Mouse (Mus musculus) spleen, adult 2 months (tissue): Measurements from ENCODE around the gene Ndc1. TPM values are rescaled to one million over a fixed set of nuclear protein-coding genes. Genes with fewer than 3 reads are reported as not detected.

Experiments
- DNase-seq, 2 experiments: peaks; one replicate each; pipeline versions ENCODE4 v3.0.0 to v3.0.0-alpha.2; 2012 to 2021; ENCODE audit warnings: low spot score in 2 of 2, low read depth in 1 of 2
- H3K27ac ChIP-seq: fragments of 200-500 bp; 2 replicates; pipeline ENCODE4 v1.5.1; 2012; ENCODE audit warnings: low read length, inconsistent platforms; ENCODE audit not compliant: insufficient read depth
- H3K27me3 ChIP-seq: fragments of 200-500 bp; 2 replicates; pipeline ENCODE4 v1.6.1; 2012; ENCODE audit warnings: mild to moderate bottlenecking, moderate library complexity, low read length, inconsistent platforms; ENCODE audit not compliant: control insufficient read depth, insufficient read depth
- H3K36me3 ChIP-seq: fragments of 200-500 bp; 2 replicates; pipeline ENCODE4 v1.6.1; 2012; ENCODE audit warnings: mild to moderate bottlenecking, low read length, inconsistent platforms; ENCODE audit not compliant: control insufficient read depth, insufficient read depth
- H3K4me1 ChIP-seq: fragments of 200-500 bp; 2 replicates; pipeline ENCODE4 v1.6.1; 2011; ENCODE audit warnings: inconsistent platforms; ENCODE audit not compliant: control insufficient read depth, insufficient read depth, insufficient read length
- H3K4me3 ChIP-seq: fragments of 200-500 bp; 2 replicates; pipeline ENCODE4 v1.5.1; 2011; ENCODE audit warnings: mild to moderate bottlenecking, inconsistent platforms; ENCODE audit not compliant: insufficient read depth, insufficient read length; ENCODE audit errors: extremely low read depth
- CTCF ChIP-seq: fragments of 200-500 bp; IDR thresholded peaks from 2 replicates; pipeline ENCODE4 v1.5.1; 2011; ENCODE audit warnings: mild to moderate bottlenecking, inconsistent platforms; ENCODE audit not compliant: insufficient read depth, insufficient read length, insufficient replicate concordance; ENCODE audit errors: extremely low read depth
- POLR2A ChIP-seq: fragments of 200-500 bp; IDR thresholded peaks from 2 replicates; pipeline ENCODE4 v1.6.1; 2011; ENCODE audit warnings: low read depth, low read length, inconsistent platforms
- WGBS: fragments of 180-500 bp; shearing (Covaris S2); methylation state at CpG from one replicate; pipeline ENCODE4 v1.1.7; 2018; 5-methylcytosine and 5-hydroxymethylcytosine counted together
- polyA plus RNA-seq: library from polyadenylated mRNA; depleted of rRNA; stranded (reverse); fragments of >200 nt; gene quantifications from 2 replicates; pipeline ENCODE4 v1.2.3, GENCODE M21; 2012

Ndc1 gene
- polyA plus RNA-seq, 1 experiment: 10.6 TPM

- TF ChIP-seq CTCF: no peak
- no peak for TF ChIP-seq POLR2A
Observed at GRCm38 (mm10) chr4:107380871-107381270, 13.3 kb downstream of the Ndc1 start.

GRCm38 (mm10) chr4:107387038-107387437 lies 19.5 kb downstream of the Ndc1 start:
- no peak for TF ChIP-seq POLR2A
- TF ChIP-seq CTCF: no peak
- Histone ChIP-seq H3K27me3 (no peaks in the 10 kb centered on the region), H3K4me1 (no peaks in the 10 kb centered on the region), H3K36me3 (peaks cover 24% of the 10 kb centered on the region), H3K27ac (no peak overlapping the region), H3K4me3 (no peak overlapping the region)
- DNase-seq: no peak
- WGBS: 92% methylated on average over 4 of the region's 4 CpGs

More at GRCm38 (mm10) chr4:107380871-107381270, 13.3 kb downstream of the Ndc1 start:
- WGBS: 89% methylated on average over 7 of the region's 7 CpGs
- Histone ChIP-seq H3K27me3 (no peaks in the 10 kb centered on the region), H3K36me3 (peaks cover 7% of the 10 kb centered on the region), H3K4me3 (no peak overlapping the region), H3K27ac (no peak overlapping the region), H3K4me1 (no peaks in the 10 kb centered on the region)
- DNase-seq: no peak

GRCm38 (mm10) chr4:107387465-107387864 lies 19.9 kb downstream of the Ndc1 start:
- Histone ChIP-seq H3K36me3 (peaks cover 24% of the 10 kb centered on the region), H3K27ac (no peak overlapping the region), H3K4me1 (no peaks in the 10 kb centered on the region), H3K4me3 (no peak overlapping the region), H3K27me3 (no peaks in the 10 kb centered on the region)
- DNase-seq: no peak
- TF ChIP-seq CTCF: no peak
- no peak for TF ChIP-seq POLR2A
- WGBS: 96% methylated on average over 8 of the region's 8 CpGs

GRCm38 (mm10) chr4:107388291-107388690 lies 20.7 kb downstream of the Ndc1 start:
- no peaks in the 10 kb centered on the region for H3K4me1 ChIP-seq
- no peaks in the 10 kb centered on the region for H3K27me3 ChIP-seq
- H3K4me3 ChIP-seq: no peak overlapping the region
- peaks cover 21% of the 10 kb centered on the region for H3K36me3 ChIP-seq
- no peak overlapping the region for H3K27ac ChIP-seq
- WGBS: 90% methylated on average over 2 of the region's 2 CpGs
- no peak for DNase-seq
- no peak for TF ChIP-seq CTCF
- TF ChIP-seq POLR2A: no peak

- no peak for DNase-seq
- no peaks in the 10 kb centered on the region for H3K27me3 ChIP-seq
- no peak overlapping the region for H3K4me3 ChIP-seq
- TF ChIP-seq POLR2A (no peak), CTCF (no peak)
- no peaks in the 10 kb centered on the region for H3K4me1 ChIP-seq
- WGBS: 91% methylated on average over 3 of the region's 3 CpGs
- H3K36me3 ChIP-seq: peaks cover 18% of the 10 kb centered on the region
- H3K27ac ChIP-seq: no peak overlapping the region
Observed at GRCm38 (mm10) chr4:107389345-107389744, 21.8 kb downstream of the Ndc1 start.

- Histone ChIP-seq H3K27me3 (no peaks in the 10 kb centered on the region), H3K36me3 (peaks cover 9% of the 10 kb centered on the region), H3K4me1 (no peaks in the 10 kb centered on the region), H3K4me3 (no peak overlapping the region), H3K27ac (no peak overlapping the region)
- WGBS: 95% methylated on average over 2 of the region's 2 CpGs
- no peak for TF ChIP-seq POLR2A
- TF ChIP-seq CTCF: no peak
- no peak for DNase-seq
Observed at GRCm38 (mm10) chr4:107393771-107394170, 26.2 kb downstream of the Ndc1 start.

GRCm38 (mm10) chr4:107420202-107420601 lies 52.6 kb downstream of the Ndc1 start:
- Histone ChIP-seq H3K27ac (no peak overlapping the region), H3K36me3 (no peaks in the 10 kb centered on the region; the same call in 1 of the 2 replicates), H3K4me3 (no peak overlapping the region), H3K4me1 (no peaks in the 10 kb centered on the region), H3K27me3 (no peaks in the 10 kb centered on the region)
- 93% methylated on average over 4 of the region's 4 CpGs for WGBS
- no peak for DNase-seq
- TF ChIP-seq CTCF: no peak
- no peak for TF ChIP-seq POLR2A
